Mouse (Mus musculus): ENCODE results near the gene Fam133b. TPM values are rescaled to one million over a fixed set of nuclear protein-coding genes. Genes with fewer than 3 reads are reported as not detected.

Gene Fam133b
- polyA plus RNA-seq, 1 experiment from 2014 or later: 16.4 TPM

DNA sequence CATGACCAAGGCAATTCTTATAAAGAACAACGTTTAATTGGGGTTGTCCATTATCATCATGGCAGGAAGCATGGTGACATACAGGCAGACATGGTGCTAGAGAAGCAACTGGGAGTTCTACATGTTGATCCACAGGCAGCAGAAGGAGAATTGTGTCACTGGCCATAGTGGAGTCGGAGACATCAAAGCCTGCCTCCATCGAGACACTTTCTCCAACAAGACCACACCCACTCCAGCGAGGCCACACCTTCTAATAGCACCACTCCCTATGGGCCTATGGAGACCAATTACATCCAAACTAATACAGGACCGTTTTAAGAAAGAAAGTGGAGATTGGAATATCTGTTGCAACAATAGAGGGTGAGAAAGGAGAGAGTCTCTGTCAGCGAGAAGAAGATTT lies 1.8 kb upstream of the Fam133b start:
- no peak overlapping the region for H3K27ac ChIP-seq (replicated peaks)
- 72% methylated on average over 6 of the region's 6 CpGs for WGBS

GRCm38 (mm10) chr5:3544480-3544769 lies 792 bp downstream of the Fam133b start:
- no peak for TF ChIP-seq EP300 (optimal IDR thresholded peaks at IDR 0.05)
- TF ChIP-seq CTCF (IDR thresholded peaks at IDR 0.05; ENCODE audit: low read depth): no peak
- no peak; the same call in 1 of the 2 replicates for ATAC-seq (ENCODE audit: low FRiP score, low TSS enrichment)
- H3K36me3 ChIP-seq (ENCODE audit: control insufficient read depth, insufficient read depth, low read length): no peaks in the 10 kb centered on the region
- H3K4me3 ChIP-seq (ENCODE audit: low read depth, low read length): peak overlapping the region; percentile 94
- no peaks in the 10 kb centered on the region for H3K4me1 ChIP-seq (replicated peaks; ENCODE audit: control insufficient read depth, insufficient read depth)
- H3K27me3 ChIP-seq (ENCODE audit: control insufficient read depth, insufficient read depth, low read length): no peaks in the 10 kb centered on the region; the same call in 1 of the 2 replicates
- peak overlapping the region; percentile 96 for H3K9ac ChIP-seq (ENCODE audit: low read length)
- peak overlapping the region; percentile 82 for H3K4me2 ChIP-seq (replicated peaks; ENCODE audit: low read depth)
- H3K9me3 ChIP-seq (ENCODE audit: control insufficient read depth, low read length): no peaks in the 10 kb centered on the region
- no peak overlapping the region for H3K27ac ChIP-seq (replicated peaks)
- 11% methylated on average over 7 of the region's 7 CpGs for WGBS
- no peak for DNase-seq (ENCODE audit: low spot score)

More for the DNA sequence above, 1.8 kb upstream of the Fam133b start:
- Histone ChIP-seq H3K4me3 (ENCODE audit: low read depth, low read length) (no peak overlapping the region), H3K9me3 (ENCODE audit: control insufficient read depth, low read length) (no peaks in the 10 kb centered on the region), H3K36me3 (ENCODE audit: control insufficient read depth, insufficient read depth, low read length) (no peaks in the 10 kb centered on the region), H3K4me1 (replicated peaks; ENCODE audit: control insufficient read depth, insufficient read depth) (no peaks in the 10 kb centered on the region), H3K4me2 (replicated peaks; ENCODE audit: low read depth) (no peak overlapping the region), H3K9ac (ENCODE audit: low read length) (no peak overlapping the region), H3K27me3 (ENCODE audit: control insufficient read depth, insufficient read depth, low read length) (no peaks in the 10 kb centered on the region; the same call in 1 of the 2 replicates)
- TF ChIP-seq EP300 (optimal IDR thresholded peaks at IDR 0.05): no peak
- TF ChIP-seq CTCF (IDR thresholded peaks at IDR 0.05; ENCODE audit: low read depth): no peak
- ATAC-seq (ENCODE audit: low FRiP score, low TSS enrichment) (no peak), DNase-seq (ENCODE audit: low spot score) (no peak)

DNA sequence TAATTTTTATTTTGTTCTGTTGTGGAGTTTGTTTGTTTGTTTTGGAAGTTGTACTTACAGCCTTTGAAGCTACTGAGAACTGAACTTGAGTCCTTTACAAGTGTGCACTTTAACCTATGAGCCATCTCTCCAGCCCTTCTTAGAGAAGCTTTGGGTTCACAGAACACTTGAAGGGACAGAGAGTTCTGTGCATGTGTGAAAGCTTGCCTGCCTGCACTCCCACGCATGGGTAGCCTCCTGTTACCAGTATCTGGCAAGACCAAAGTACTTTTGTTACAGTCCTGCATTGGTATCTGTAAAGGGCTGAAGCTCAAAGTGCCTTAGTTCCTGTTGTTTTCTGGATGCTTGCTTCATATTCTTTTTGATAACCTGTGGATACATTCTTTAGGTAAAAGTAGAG lies 2.6 kb downstream of the Fam133b start:
- Histone ChIP-seq H3K4me3 (ENCODE audit: low read depth, low read length) (no peak overlapping the region), H3K27ac (replicated peaks) (no peak overlapping the region), H3K4me2 (replicated peaks; ENCODE audit: low read depth) (no peak overlapping the region), H3K9ac (ENCODE audit: low read length) (no peak overlapping the region), H3K36me3 (ENCODE audit: control insufficient read depth, insufficient read depth, low read length) (no peaks in the 10 kb centered on the region), H3K4me1 (replicated peaks; ENCODE audit: control insufficient read depth, insufficient read depth) (no peaks in the 10 kb centered on the region), H3K9me3 (ENCODE audit: control insufficient read depth, low read length) (no peaks in the 10 kb centered on the region), H3K27me3 (ENCODE audit: control insufficient read depth, insufficient read depth, low read length) (no peaks in the 10 kb centered on the region)
- WGBS: 84% methylated on average over 1 of the region's 1 CpGs
- no peak for DNase-seq (ENCODE audit: low spot score)
- no peak for ATAC-seq (ENCODE audit: low FRiP score, low TSS enrichment)
- TF ChIP-seq EP300 (optimal IDR thresholded peaks at IDR 0.05) (no peak), CTCF (IDR thresholded peaks at IDR 0.05; ENCODE audit: low read depth) (no peak)

DNA sequence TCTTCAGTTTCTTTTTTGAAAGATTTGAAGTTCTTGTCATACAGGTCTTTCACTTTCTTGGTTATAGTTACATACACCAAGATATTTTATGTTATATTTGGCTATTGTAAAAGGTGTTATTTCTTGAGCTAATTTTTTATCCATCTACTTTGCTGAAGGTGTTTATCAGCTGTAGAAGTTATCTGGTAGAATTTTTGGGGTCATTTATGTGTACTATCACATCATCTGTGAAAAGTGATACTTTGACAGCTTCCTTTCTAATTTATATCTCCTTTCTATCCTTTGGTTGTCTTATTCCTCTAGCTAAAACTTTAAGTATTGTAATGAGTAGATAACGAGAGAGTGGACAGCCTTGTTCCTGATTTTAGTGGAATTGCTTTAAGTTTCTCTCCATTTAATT lies 7.8 kb downstream of the Fam133b start:
- no peak for DNase-seq (ENCODE audit: low spot score)
- TF ChIP-seq CTCF (IDR thresholded peaks at IDR 0.05; ENCODE audit: low read depth) (no peak), EP300 (optimal IDR thresholded peaks at IDR 0.05) (no peak)
- ATAC-seq (ENCODE audit: low FRiP score, low TSS enrichment): no peak
- Histone ChIP-seq H3K9ac (ENCODE audit: low read length) (no peak overlapping the region), H3K4me2 (replicated peaks; ENCODE audit: low read depth) (no peak overlapping the region), H3K4me3 (ENCODE audit: low read depth, low read length) (no peak overlapping the region), H3K36me3 (ENCODE audit: control insufficient read depth, insufficient read depth, low read length) (no peaks in the 10 kb centered on the region), H3K27me3 (ENCODE audit: control insufficient read depth, insufficient read depth, low read length) (no peaks in the 10 kb centered on the region), H3K27ac (replicated peaks) (no peak overlapping the region), H3K9me3 (ENCODE audit: control insufficient read depth, low read length) (no peaks in the 10 kb centered on the region), H3K4me1 (replicated peaks; ENCODE audit: control insufficient read depth, insufficient read depth) (no peaks in the 10 kb centered on the region)
- 92% methylated on average over 1 of the region's 1 CpGs for WGBS

- Histone ChIP-seq H3K27me3 (ENCODE audit: control insufficient read depth, insufficient read depth, low read length) (no peaks in the 10 kb centered on the region), H3K4me1 (replicated peaks; ENCODE audit: control insufficient read depth, insufficient read depth) (no peaks in the 10 kb centered on the region), H3K4me3 (ENCODE audit: low read depth, low read length) (no peak overlapping the region), H3K9me3 (ENCODE audit: control insufficient read depth, low read length) (no peaks in the 10 kb centered on the region), H3K9ac (ENCODE audit: low read length) (no peak overlapping the region), H3K36me3 (ENCODE audit: control insufficient read depth, insufficient read depth, low read length) (no peaks in the 10 kb centered on the region; the same call in 1 of the 2 replicates), H3K27ac (replicated peaks) (no peak overlapping the region), H3K4me2 (replicated peaks; ENCODE audit: low read depth) (no peak overlapping the region)
- ATAC-seq (ENCODE audit: low FRiP score, low TSS enrichment) (peak; percentile 86), DNase-seq (ENCODE audit: low spot score) (peak; percentile 20)
- 60% methylated on average over 2 of the region's 2 CpGs for WGBS
- TF ChIP-seq CTCF (IDR thresholded peaks at IDR 0.05; ENCODE audit: low read depth): no peak
- no peak for TF ChIP-seq EP300 (optimal IDR thresholded peaks at IDR 0.05)
Observed at GRCm38 (mm10) chr5:3554198-3554597, 10.6 kb downstream of the Fam133b start.

GRCm38 (mm10) chr5:3571266-3571665 lies 27.6 kb downstream of the Fam133b start, which contains the start of gene 1700109H08Rik:
TSS of gene 1700109H08Rik (plus strand) at chr5:3571566.
- Histone ChIP-seq H3K9me3 (ENCODE audit: control insufficient read depth, low read length) (no peaks in the 10 kb centered on the region), H3K27ac (replicated peaks) (no peak within 1 kb of the TSS), H3K27me3 (ENCODE audit: control insufficient read depth, insufficient read depth, low read length) (no peaks in the 10 kb centered on the region), H3K4me2 (replicated peaks; ENCODE audit: low read depth) (no peak within 1 kb of the TSS), H3K9ac (ENCODE audit: low read length) (no peak within 1 kb of the TSS), H3K4me1 (replicated peaks; ENCODE audit: control insufficient read depth, insufficient read depth) (no peaks in the 10 kb centered on the region), H3K36me3 (ENCODE audit: control insufficient read depth, insufficient read depth, low read length) (peaks cover 20% of the 10 kb centered on the region), H3K4me3 (ENCODE audit: low read depth, low read length) (no peak within 1 kb of the TSS)
- 95% methylated on average over 4 of the region's 4 CpGs for WGBS
- TF ChIP-seq CTCF (IDR thresholded peaks at IDR 0.05; ENCODE audit: low read depth): no peak
- no peak for TF ChIP-seq EP300 (optimal IDR thresholded peaks at IDR 0.05)
- ATAC-seq (ENCODE audit: low FRiP score, low TSS enrichment) (no peak), DNase-seq (ENCODE audit: low spot score) (no peak)

All from stomach, postnatal 0 days (tissue).